Mouse (Mus musculus): Measurements from ENCODE around the gene Wipi1. TPM values are rescaled to one million over a fixed set of nuclear protein-coding genes. Genes with fewer than 3 reads are reported as not detected.
A peak's percentile ranks its signal among the peaks of the same experiment; 100 is the strongest.
"Not testable (repeated sequence)": the region's sequence is repeated elsewhere in the genome, so short reads cannot be mapped to it uniquely, and the experiment has no call there.

Wipi1 gene
- polyA plus RNA-seq, 1 experiment from 2014 or later: 24.7 TPM

GRCm38 (mm10) chr11:109641498-109642222, 29.9 kb upstream of the Wipi1 start:
- 83% methylated on average over 5 of the region's 5 CpGs for WGBS
- no peak for ATAC-seq (ENCODE audit: low read depth)
- Histone ChIP-seq H3K36me3 (no peaks in the 10 kb centered on the region), H3K4me3 (no peak overlapping the region), H3K9ac (no peak overlapping the region), H3K4me1 (replicated peaks) (no peaks in the 10 kb centered on the region), H3K4me2 (no peak overlapping the region), H3K27ac (replicated peaks) (no peak overlapping the region), H3K9me3 (no peaks in the 10 kb centered on the region), H3K27me3 (no peaks in the 10 kb centered on the region)

GRCm38 (mm10) chr11:109635871-109636395, 24.2 kb upstream of the Wipi1 start:
- Histone ChIP-seq H3K4me1 (replicated peaks) (no peaks in the 10 kb centered on the region), H3K4me3 (no peak overlapping the region), H3K9me3 (no peaks in the 10 kb centered on the region), H3K9ac (no peak overlapping the region), H3K4me2 (no peak overlapping the region), H3K36me3 (no peaks in the 10 kb centered on the region), H3K27me3 (no peaks in the 10 kb centered on the region), H3K27ac (replicated peaks) (no peak overlapping the region)
- WGBS: 68% methylated on average over 6 of the region's 6 CpGs
- ATAC-seq (ENCODE audit: low read depth): no peak

- Histone ChIP-seq H3K4me1 (replicated peaks) (no peaks in the 10 kb centered on the region), H3K4me3 (no peak overlapping the region), H3K36me3 (no peaks in the 10 kb centered on the region), H3K27ac (replicated peaks) (no peak overlapping the region), H3K9ac (no peak overlapping the region), H3K9me3 (no peaks in the 10 kb centered on the region), H3K4me2 (no peak overlapping the region), H3K27me3 (no peaks in the 10 kb centered on the region)
- ATAC-seq (ENCODE audit: low read depth): no peak
- 81% methylated on average over 9 of the region's 9 CpGs for WGBS
Observed at GRCm38 (mm10) chr11:109634928-109635327, 23.2 kb upstream of the Wipi1 start.

- ATAC-seq (ENCODE audit: low read depth): no peak
- Histone ChIP-seq H3K27ac (replicated peaks) (no peak overlapping the region), H3K4me2 (no peak overlapping the region)
Observed at GRCm38 (mm10) chr11:109629021-109629521, 17.3 kb upstream of the Wipi1 start.

GRCm38 (mm10) chr11:109628099-109628498, 16.3 kb upstream of the Wipi1 start:
- Histone ChIP-seq H3K9ac (no peak overlapping the region), H3K4me2 (no peak overlapping the region), H3K4me1 (replicated peaks) (no peaks in the 10 kb centered on the region), H3K4me3 (no peak overlapping the region), H3K36me3 (no peaks in the 10 kb centered on the region), H3K27ac (replicated peaks) (no peak overlapping the region), H3K9me3 (no peaks in the 10 kb centered on the region), H3K27me3 (no peaks in the 10 kb centered on the region)
- no peak for ATAC-seq (ENCODE audit: low read depth)
- 88% methylated on average over 3 of the region's 3 CpGs for WGBS

More at GRCm38 (mm10) chr11:109629021-109629521, 17.3 kb upstream of the Wipi1 start:
- WGBS: 74% methylated on average over 10 of the region's 10 CpGs
- no peaks in the 10 kb centered on the region for H3K9me3 ChIP-seq
- no peaks in the 10 kb centered on the region for H3K4me1 ChIP-seq (replicated peaks)
- no peaks in the 10 kb centered on the region for H3K27me3 ChIP-seq
- H3K36me3 ChIP-seq: no peaks in the 10 kb centered on the region
- H3K4me3 ChIP-seq: no peak overlapping the region
- no peak overlapping the region for H3K9ac ChIP-seq

- Histone ChIP-seq H3K9ac (no peak overlapping the region), H3K9me3 (no peaks in the 10 kb centered on the region), H3K27me3 (no peaks in the 10 kb centered on the region), H3K27ac (replicated peaks) (no peak overlapping the region), H3K36me3 (no peaks in the 10 kb centered on the region), H3K4me3 (no peak overlapping the region), H3K4me2 (no peak overlapping the region), H3K4me1 (replicated peaks) (no peaks in the 10 kb centered on the region)
- 86% methylated on average over 4 of the region's 4 CpGs for WGBS
- ATAC-seq (ENCODE audit: low read depth): no peak
Observed at GRCm38 (mm10) chr11:109627648-109628047, 15.9 kb upstream of the Wipi1 start.

- Histone ChIP-seq H3K9me3 (no peaks in the 10 kb centered on the region), H3K9ac (no peak overlapping the region), H3K27me3 (no peaks in the 10 kb centered on the region), H3K4me1 (replicated peaks) (no peaks in the 10 kb centered on the region), H3K4me3 (no peak overlapping the region), H3K27ac (replicated peaks) (no peak overlapping the region), H3K36me3 (no peaks in the 10 kb centered on the region), H3K4me2 (no peak overlapping the region)
- WGBS: 88% methylated on average over 7 of the region's 7 CpGs
- no peak for ATAC-seq (ENCODE audit: low read depth)
Observed at GRCm38 (mm10) chr11:109623238-109623637, 11.5 kb upstream of the Wipi1 start.

- Histone ChIP-seq H3K4me2 (peak overlapping the region; percentile 26; the same call in 1 of the 2 replicates), H3K27me3 (no peaks in the 10 kb centered on the region), H3K9me3 (no peaks in the 10 kb centered on the region), H3K9ac (no peak overlapping the region), H3K4me1 (replicated peaks) (no peaks in the 10 kb centered on the region), H3K27ac (replicated peaks) (no peak overlapping the region), H3K4me3 (no peak overlapping the region), H3K36me3 (no peaks in the 10 kb centered on the region)
- no peak for ATAC-seq (ENCODE audit: low read depth)
- 49% methylated on average over 15 of the region's 15 CpGs for WGBS
Observed at GRCm38 (mm10) chr11:109622518-109623037, 10.8 kb upstream of the Wipi1 start.

GRCm38 (mm10) chr11:109621183-109621582, 9.4 kb upstream of the Wipi1 start:
- no peak overlapping the region for H3K4me2 ChIP-seq
- WGBS: 17% methylated on average over 2 of the region's 2 CpGs
- H3K27ac ChIP-seq (replicated peaks): no peak overlapping the region
- ATAC-seq (ENCODE audit: low read depth): no peak
- H3K36me3 ChIP-seq: no peaks in the 10 kb centered on the region
- H3K9ac ChIP-seq: no peak overlapping the region
- H3K27me3 ChIP-seq: no peaks in the 10 kb centered on the region
- H3K4me3 ChIP-seq: no peak overlapping the region
- no peaks in the 10 kb centered on the region for H3K9me3 ChIP-seq
- no peaks in the 10 kb centered on the region for H3K4me1 ChIP-seq (replicated peaks)

GRCm38 (mm10) chr11:109620356-109620755, 8.6 kb upstream of the Wipi1 start:
- Histone ChIP-seq H3K27me3 (no peaks in the 10 kb centered on the region), H3K4me1 (replicated peaks) (no peaks in the 10 kb centered on the region), H3K9ac (no peak overlapping the region), H3K27ac (replicated peaks) (no peak overlapping the region), H3K4me3 (no peak overlapping the region), H3K4me2 (no peak overlapping the region), H3K9me3 (no peaks in the 10 kb centered on the region), H3K36me3 (no peaks in the 10 kb centered on the region)
- WGBS: 86% methylated on average over 6 of the region's 6 CpGs
- no peak for ATAC-seq (ENCODE audit: low read depth)

- H3K4me3 ChIP-seq: not testable (repeated sequence)
- 37% methylated on average over 8 of the region's 8 CpGs for WGBS
Observed at GRCm38 (mm10) chr11:109619055-109619454, 7.3 kb upstream of the Wipi1 start.

GRCm38 (mm10) chr11:109616766-109617165, 5.0 kb upstream of the Wipi1 start:
- Histone ChIP-seq H3K27me3 (peaks cover 9% of the 10 kb centered on the region; the same call in 1 of the 2 replicates), H3K36me3 (no peaks in the 10 kb centered on the region), H3K9me3 (no peaks in the 10 kb centered on the region), H3K9ac (no peak overlapping the region), H3K4me2 (no peak overlapping the region), H3K4me1 (replicated peaks) (peaks cover 6% of the 10 kb centered on the region), H3K27ac (replicated peaks) (no peak overlapping the region), H3K4me3 (no peak overlapping the region)
- no peak for ATAC-seq (ENCODE audit: low read depth)
- 69% methylated on average over 4 of the region's 4 CpGs for WGBS

More at GRCm38 (mm10) chr11:109619055-109619454, 7.3 kb upstream of the Wipi1 start:
- H3K9ac ChIP-seq; H3K4me2 ChIP-seq; H3K4me1 ChIP-seq (replicated peaks); H3K27me3 ChIP-seq; ATAC-seq (ENCODE audit: low read depth); H3K36me3 ChIP-seq; H3K27ac ChIP-seq (replicated peaks); H3K9me3 ChIP-seq: not testable (repeated sequence)
